Mouse (Mus musculus) liver, postnatal 0 days (tissue): Measurements from ENCODE around the gene Dlg2.

Experiments used
- CTCF ChIP-seq: sonication (generic); IDR thresholded peaks from 2 replicates; pipeline ENCODE4 v1.5.1; 2016; ENCODE audit warnings: antibody characterized with exemption, low read depth
- EP300 ChIP-seq: IDR thresholded peaks from 2 replicates; pipeline ENCODE4 v1.6.1; 2016; ENCODE audit warnings: antibody characterized with exemption, low read depth, mild to moderate bottlenecking

- no peak for TF ChIP-seq CTCF
- no peak for TF ChIP-seq EP300
Measured at GRCm38 (mm10) chr7:91659498-91659897, 1183.0 kb downstream of the Dlg2 start.
